Mouse (Mus musculus) liver (tissue): ENCODE results near the gene Gm10487.
"Not testable (repeated sequence)": the region's sequence is repeated elsewhere in the genome, so short reads cannot be mapped to it uniquely, and the experiment has no call there.

Experiments used
- DNase-seq: peaks from one replicate; pipeline ENCODE4 v3.0.0-alpha.2; 2020; ENCODE audit warnings: mixed read lengths

The Gm10487 gene

GRCm38 (mm10) chrX:30843369-30843768 is at the start of gene Gm10487:
Gm10487 (minus strand) TSS chrX:30843469.
- not testable (repeated sequence) for DNase-seq
